Mouse (Mus musculus) limb, embryonic 14.5 days (tissue): Measurements from ENCODE around the gene Atrx. TPM values are rescaled to one million over a fixed set of nuclear protein-coding genes. Genes with fewer than 3 reads are reported as not detected.

Experiments
- ATAC-seq: fragments of 200-750 bp; cut with Nextera tagmentation; 2 replicates; pipeline ENCODE4 v1.8.0; 2017; ENCODE audit warnings: low read depth, moderate number of reproducible peaks, moderate TSS enrichment; ENCODE audit not compliant: low FRiP score
- DNase-seq: peaks from one replicate; pipeline ENCODE4 v3.0.0-alpha.2; 2015; ENCODE audit warnings: low spot score
- H3K27ac ChIP-seq: fragments of 300-500 bp; sonication (generic); replicated peaks from 2 replicates; pipeline ENCODE4 v1.5.1; 2014; ENCODE audit warnings: low read depth, mild to moderate bottlenecking, low read length, moderate library complexity, mixed read lengths
- H3K27me3 ChIP-seq: fragments of 300-500 bp; sonication (generic); 2 replicates; pipeline ENCODE4 v1.6.1; 2014; ENCODE audit warnings: low read length, mixed read lengths; ENCODE audit not compliant: control insufficient read depth, insufficient read depth
- H3K36me3 ChIP-seq: fragments of 300-500 bp; sonication (generic); 2 replicates; pipeline ENCODE4 v1.6.1; 2014; ENCODE audit warnings: mild to moderate bottlenecking, low read length, moderate library complexity, mixed read lengths; ENCODE audit not compliant: control insufficient read depth, insufficient read depth
- H3K4me1 ChIP-seq: fragments of 300-500 bp; sonication (generic); 2 replicates; pipeline ENCODE4 v1.6.1; 2014; ENCODE audit warnings: antibody characterized with exemption, low read length, mixed read lengths; ENCODE audit not compliant: control insufficient read depth, insufficient read depth
- H3K4me2 ChIP-seq: fragments of 300-500 bp; sonication (generic); replicated peaks from 2 replicates; pipeline ENCODE4 v1.6.1; 2014; ENCODE audit warnings: low read depth, mild to moderate bottlenecking, low read length, moderate library complexity; ENCODE audit not compliant: severe bottlenecking
- H3K4me3 ChIP-seq: fragments of 300-500 bp; sonication (generic); replicated peaks from 2 replicates; pipeline ENCODE4 v1.5.1; 2014; ENCODE audit warnings: low read length
- H3K9ac ChIP-seq: fragments of 300-500 bp; sonication (generic); 2 replicates; pipeline ENCODE4 v1.6.1; 2014; ENCODE audit warnings: mild to moderate bottlenecking, low read depth, low read length, moderate library complexity; ENCODE audit not compliant: severe bottlenecking
- H3K9me3 ChIP-seq: fragments of 300-500 bp; sonication (generic); 2 replicates; pipeline ENCODE4 v1.6.1; 2016; ENCODE audit warnings: low read length; ENCODE audit not compliant: control insufficient read depth
- POLR2A ChIP-seq: fragments of 200-500 bp; IDR thresholded peaks from 2 replicates; pipeline ENCODE4 v1.8.0; 2012; ENCODE audit warnings: inconsistent platforms, mild to moderate bottlenecking, moderate library complexity, borderline replicate concordance; ENCODE audit not compliant: insufficient read depth, insufficient read length; ENCODE audit errors: extremely low read depth
- WGBS: fragments of 180-500 bp; shearing (Covaris S2); extraction: QIAGEN DNeasy Blood & Tissue Kit; methylation state at CpG from one replicate; pipeline ENCODE4 v1.1.7; 2014; 5-methylcytosine and 5-hydroxymethylcytosine counted together
- polyA plus RNA-seq, 2 experiments: library from polyadenylated mRNA; depleted of rRNA in 1 of 2; stranded (reverse) in 1 of 2; unstranded in 1 of 2; fragments of >200 nt; fragmentation: Nextera tagmentation in 1 of 2; extraction: Ambion mirVana in 1 of 2; gene quantifications; 2 replicates each; pipeline versions ENCODE4 v1.2.1 to v1.2.3; 2012 to 2014

The Atrx gene
- polyA plus RNA-seq, 2 experiments = 87.5 to 143 TPM

GRCm38 (mm10) chrX:105864367-105864766 is 64.8 kb downstream of the Atrx start:
- no peaks in the 10 kb centered on the region for H3K27me3 ChIP-seq
- no peak overlapping the region for H3K4me3 ChIP-seq
- H3K4me1 ChIP-seq = no peaks in the 10 kb centered on the region
- TF ChIP-seq POLR2A = no peak
- H3K27ac ChIP-seq = no peak overlapping the region
- 0 out of 2 replicates have a peak, but pooled peaks cover 4% of the 10 kb centered on the region for H3K36me3 ChIP-seq
- H3K9ac ChIP-seq = no peak overlapping the region
- DNase-seq (no peak), ATAC-seq (no peak)
- H3K9me3 ChIP-seq = no peaks in the 10 kb centered on the region
- H3K4me2 ChIP-seq = no peak overlapping the region
- 83% methylated on average over 5 of the region's 5 CpGs for WGBS

GRCm38 (mm10) chrX:105824462-105824861 is 104.7 kb downstream of the Atrx start:
- ATAC-seq (no peak), DNase-seq (no peak)
- no peak overlapping the region for H3K4me2 ChIP-seq
- no peak for TF ChIP-seq POLR2A
- no peak overlapping the region for H3K27ac ChIP-seq
- peaks cover 35% of the 10 kb centered on the region for H3K36me3 ChIP-seq
- no peaks in the 10 kb centered on the region for H3K27me3 ChIP-seq
- no peaks in the 10 kb centered on the region for H3K9me3 ChIP-seq
- WGBS = 85% methylated on average over 5 of the region's 5 CpGs
- H3K4me3 ChIP-seq = no peak overlapping the region
- H3K4me1 ChIP-seq = no peaks in the 10 kb centered on the region
- H3K9ac ChIP-seq = no peak overlapping the region

- TF ChIP-seq POLR2A = no peak
- Histone ChIP-seq H3K9ac (no peak overlapping the region), H3K27me3 (no peaks in the 10 kb centered on the region), H3K9me3 (no peaks in the 10 kb centered on the region), H3K27ac (no peak overlapping the region), H3K4me2 (no peak overlapping the region), H3K4me1 (no peaks in the 10 kb centered on the region), H3K36me3 (no peaks in the 10 kb centered on the region), H3K4me3 (no peak overlapping the region)
- no peak for ATAC-seq
- 41% methylated on average over 8 of the region's 8 CpGs for WGBS
- no peak for DNase-seq
These were observed 134.3 kb downstream of the Atrx start for GRCm38 (mm10) chrX:105794806-105795403.

GRCm38 (mm10) chrX:105773281-105773680 is 155.9 kb downstream of the Atrx start:
- H3K9ac ChIP-seq = no peak overlapping the region
- ATAC-seq (no peak), DNase-seq (no peak)
- H3K27ac ChIP-seq = no peak overlapping the region
- H3K4me2 ChIP-seq = no peak overlapping the region
- no peaks in the 10 kb centered on the region for H3K9me3 ChIP-seq
- no peak for TF ChIP-seq POLR2A
- H3K27me3 ChIP-seq = no peaks in the 10 kb centered on the region
- H3K4me3 ChIP-seq = no peak overlapping the region
- no peaks in the 10 kb centered on the region for H3K4me1 ChIP-seq
- 78% methylated on average over 5 of the region's 5 CpGs for WGBS
- H3K36me3 ChIP-seq = no peaks in the 10 kb centered on the region

- Histone ChIP-seq H3K4me1 (peaks cover 6% of the 10 kb centered on the region), H3K9me3 (no peaks in the 10 kb centered on the region), H3K36me3 (no peaks in the 10 kb centered on the region), H3K9ac (no peak overlapping the region), H3K4me2 (no peak overlapping the region), H3K27ac (no peak overlapping the region), H3K4me3 (no peak overlapping the region), H3K27me3 (peaks cover 26% of the 10 kb centered on the region)
- WGBS = 67% methylated on average over 3 of the region's 3 CpGs
- ATAC-seq (no peak), DNase-seq (peak; percentile 14)
- TF ChIP-seq POLR2A = no peak
These were observed 161.3 kb downstream of the Atrx start for GRCm38 (mm10) chrX:105767932-105768331.
